Mouse (Mus musculus): Measurements from ENCODE around the gene Nfia. TPM values are rescaled to one million over a fixed set of nuclear protein-coding genes. Genes with fewer than 3 reads are reported as not detected.

The Nfia gene
- total and polyA plus RNA-seq, 3 experiments = 0.96 to 25.1 (median 1.3) TPM

GRCm38 (mm10) chr4:98120706-98121340 lies 348.3 kb downstream of the Nfia start:
- DNase-seq (ENCODE audit: low spot score) (no peak), ATAC-seq (ENCODE audit: extremely low read depth, insufficient number of reproducible peaks, low FRiP score, poor library complexity, severe bottlenecking) (no peak)
- Histone ChIP-seq H3K4me1 (ENCODE audit: insufficient read depth, low read depth, low read length) (no peaks in the 10 kb centered on the region), H3K9me3 (replicated peaks) (peaks cover 24% of the 10 kb centered on the region), H3K4me3 (ENCODE audit: low read depth, low read length) (no peak overlapping the region), H3K27me3 (ENCODE audit: insufficient read depth, low read length) (no peaks in the 10 kb centered on the region), H3K36me3 (replicated peaks) (no peaks in the 10 kb centered on the region)
- no peak for TF ChIP-seq POLR2AphosphoS5 (IDR thresholded peaks at IDR 0.05; ENCODE audit: insufficient replicate concordance, low read depth, low read length)
- no peak for TF ChIP-seq GATA2 (IDR thresholded peaks at IDR 0.05; ENCODE audit: borderline replicate concordance, low read depth, low read length)
- TF ChIP-seq GATA1 (IDR thresholded peaks at IDR 0.05; ENCODE audit: borderline replicate concordance, low read length) = no peak
- no peak for TF ChIP-seq TAL1 (conservative IDR thresholded peaks at IDR 0.05; ENCODE audit: low read depth, low read length)
- TF ChIP-seq CTCF (IDR thresholded peaks at IDR 0.05; ENCODE audit: low read depth, low read length) = no peak

GRCm38 (mm10) chr4:98126003-98126677 lies 353.6 kb downstream of the Nfia start:
- TF ChIP-seq GATA2 (IDR thresholded peaks at IDR 0.05; ENCODE audit: borderline replicate concordance, low read depth, low read length) = no peak
- Histone ChIP-seq H3K4me3 (ENCODE audit: low read depth, low read length) (no peak overlapping the region), H3K9me3 (replicated peaks) (peaks cover 14% of the 10 kb centered on the region), H3K27me3 (ENCODE audit: insufficient read depth, low read length) (no peaks in the 10 kb centered on the region), H3K36me3 (replicated peaks) (no peaks in the 10 kb centered on the region), H3K4me1 (ENCODE audit: insufficient read depth, low read depth, low read length) (no peaks in the 10 kb centered on the region)
- DNase-seq (ENCODE audit: low spot score) (no peak), ATAC-seq (ENCODE audit: extremely low read depth, insufficient number of reproducible peaks, low FRiP score, poor library complexity, severe bottlenecking) (no peak)

GRCm38 (mm10) chr4:98130798-98131197 lies 358.3 kb downstream of the Nfia start:
- ATAC-seq (ENCODE audit: extremely low read depth, insufficient number of reproducible peaks, low FRiP score, poor library complexity, severe bottlenecking) = no peak
- TF ChIP-seq TAL1 (conservative IDR thresholded peaks at IDR 0.05; ENCODE audit: low read depth, low read length) = no peak
- TF ChIP-seq GATA1 (IDR thresholded peaks at IDR 0.05; ENCODE audit: borderline replicate concordance, low read length) = no peak
- TF ChIP-seq GATA2 (IDR thresholded peaks at IDR 0.05; ENCODE audit: borderline replicate concordance, low read depth, low read length) = no peak
- TF ChIP-seq POLR2AphosphoS5 (IDR thresholded peaks at IDR 0.05; ENCODE audit: insufficient replicate concordance, low read depth, low read length) = no peak
- no peak for TF ChIP-seq CTCF (IDR thresholded peaks at IDR 0.05; ENCODE audit: low read depth, low read length)
- H3K4me3 ChIP-seq (ENCODE audit: low read depth, low read length) = no peak overlapping the region
- DNase-seq (ENCODE audit: low spot score) = no peak
- no peaks in the 10 kb centered on the region for H3K27me3 ChIP-seq (ENCODE audit: insufficient read depth, low read length)
- no peaks in the 10 kb centered on the region for H3K4me1 ChIP-seq (ENCODE audit: insufficient read depth, low read depth, low read length)
- peaks cover 12% of the 10 kb centered on the region for H3K9me3 ChIP-seq (replicated peaks)
- no peaks in the 10 kb centered on the region for H3K36me3 ChIP-seq (replicated peaks)

- no peak for ATAC-seq (ENCODE audit: extremely low read depth, insufficient number of reproducible peaks, low FRiP score, poor library complexity, severe bottlenecking)
- H3K4me1 ChIP-seq (ENCODE audit: insufficient read depth, low read depth, low read length) = no peaks in the 10 kb centered on the region
- H3K9me3 ChIP-seq (replicated peaks) = peaks cover 11% of the 10 kb centered on the region
- DNase-seq (ENCODE audit: low spot score) = no peak
- no peaks in the 10 kb centered on the region for H3K27me3 ChIP-seq (ENCODE audit: insufficient read depth, low read length)
- H3K36me3 ChIP-seq (replicated peaks) = no peaks in the 10 kb centered on the region
- TF ChIP-seq TAL1 (conservative IDR thresholded peaks at IDR 0.05; ENCODE audit: low read depth, low read length) (no peak), CTCF (IDR thresholded peaks at IDR 0.05; ENCODE audit: low read depth, low read length) (no peak), POLR2AphosphoS5 (IDR thresholded peaks at IDR 0.05; ENCODE audit: insufficient replicate concordance, low read depth, low read length) (no peak), GATA2 (IDR thresholded peaks at IDR 0.05; ENCODE audit: borderline replicate concordance, low read depth, low read length) (no peak), GATA1 (IDR thresholded peaks at IDR 0.05; ENCODE audit: borderline replicate concordance, low read length) (no peak)
- H3K4me3 ChIP-seq (ENCODE audit: low read depth, low read length) = no peak overlapping the region
Observed at GRCm38 (mm10) chr4:98134027-98134426, 361.5 kb downstream of the Nfia start.

GRCm38 (mm10) chr4:98136072-98136471 lies 363.5 kb downstream of the Nfia start:
- no peak for TF ChIP-seq POLR2AphosphoS5 (IDR thresholded peaks at IDR 0.05; ENCODE audit: insufficient replicate concordance, low read depth, low read length)
- TF ChIP-seq CTCF (IDR thresholded peaks at IDR 0.05; ENCODE audit: low read depth, low read length) = no peak
- no peak for TF ChIP-seq GATA1 (IDR thresholded peaks at IDR 0.05; ENCODE audit: borderline replicate concordance, low read length)
- no peak for TF ChIP-seq TAL1 (conservative IDR thresholded peaks at IDR 0.05; ENCODE audit: low read depth, low read length)
- no peak for TF ChIP-seq GATA2 (IDR thresholded peaks at IDR 0.05; ENCODE audit: borderline replicate concordance, low read depth, low read length)
- Histone ChIP-seq H3K27me3 (ENCODE audit: insufficient read depth, low read length) (no peaks in the 10 kb centered on the region), H3K4me3 (ENCODE audit: low read depth, low read length) (no peak overlapping the region), H3K4me1 (ENCODE audit: insufficient read depth, low read depth, low read length) (no peaks in the 10 kb centered on the region), H3K9me3 (replicated peaks) (peaks cover 8% of the 10 kb centered on the region), H3K36me3 (replicated peaks) (no peaks in the 10 kb centered on the region)
- no peak for ATAC-seq (ENCODE audit: extremely low read depth, insufficient number of reproducible peaks, low FRiP score, poor library complexity, severe bottlenecking)
- no peak for DNase-seq (ENCODE audit: low spot score)

GRCm38 (mm10) chr4:98142879-98143436 lies 370.4 kb downstream of the Nfia start:
- no peak for DNase-seq (ENCODE audit: low spot score)
- Histone ChIP-seq H3K27me3 (ENCODE audit: insufficient read depth, low read length) (no peaks in the 10 kb centered on the region), H3K36me3 (replicated peaks) (no peaks in the 10 kb centered on the region), H3K4me3 (ENCODE audit: low read depth, low read length) (no peak overlapping the region), H3K9me3 (replicated peaks) (0 out of 2 replicates have a peak, but pooled peaks cover 2% of the 10 kb centered on the region), H3K4me1 (ENCODE audit: insufficient read depth, low read depth, low read length) (no peaks in the 10 kb centered on the region)
- ATAC-seq (ENCODE audit: extremely low read depth, insufficient number of reproducible peaks, low FRiP score, poor library complexity, severe bottlenecking) = no peak
- TF ChIP-seq GATA2 (IDR thresholded peaks at IDR 0.05; ENCODE audit: borderline replicate concordance, low read depth, low read length) (no peak), TAL1 (conservative IDR thresholded peaks at IDR 0.05; ENCODE audit: low read depth, low read length) (no peak), POLR2AphosphoS5 (IDR thresholded peaks at IDR 0.05; ENCODE audit: insufficient replicate concordance, low read depth, low read length) (no peak), GATA1 (IDR thresholded peaks at IDR 0.05; ENCODE audit: borderline replicate concordance, low read length) (no peak), CTCF (IDR thresholded peaks at IDR 0.05; ENCODE audit: low read depth, low read length) (no peak)

Measured in G1E (cell line).